Mouse (Mus musculus) heart, postnatal 14 days (tissue): ENCODE measurements around the gene Tnni1. TPM values are rescaled to one million over a fixed set of nuclear protein-coding genes. Genes with fewer than 3 reads are reported as not detected.

Experiments
- DNase-seq, 2 experiments: peaks; one replicate each; pipeline ENCODE4 v3.0.0; 2021 to 2022
- intact Hi-C: fragments of 180-260 bp; cut with DNase I; formaldehyde crosslinking; loops from one replicate; pipeline ENCODE4 v1.15.1; 2025
- total RNA-seq, 2 experiments: library from RNA; stranded (reverse); gene quantifications; 2 replicates each; pipeline ENCODE4 v1.2.3; 2021

The Tnni1 gene
- total RNA-seq, 2 experiments from 2014 or later: 18.6 to 29.4 TPM

GRCm38 (mm10) chr1:135838626-135839025, 59.4 kb downstream of the Tnni1 start:
- intact Hi-C loops: no loop called here
- no peak for DNase-seq

GRCm38 (mm10) chr1:135839065-135839464, 59.8 kb downstream of the Tnni1 start:
- peak in 1 of 2 experiments; percentile 9 for DNase-seq
- intact Hi-C loops: no loop called here

GRCm38 (mm10) chr1:135840675-135841395, 61.6 kb downstream of the Tnni1 start:
- DNase-seq: peak in 1 of 2 experiments; percentile 32
- intact Hi-C loops: no loop called here

GRCm38 (mm10) chr1:135843519-135844262, 64.5 kb downstream of the Tnni1 start:
- intact Hi-C loops: no loop called here
- peak in 1 of 2 experiments; percentile 15 for DNase-seq

GRCm38 (mm10) chr1:135844481-135844880, 65.2 kb downstream of the Tnni1 start:
- DNase-seq: peak in 1 of 2 experiments; percentile 51
- intact Hi-C loops: no loop called here

GRCm38 (mm10) chr1:135846632-135847031, 67.4 kb downstream of the Tnni1 start:
- intact Hi-C loops: no loop called here
- DNase-seq: peak in 1 of 2 experiments; percentile 10

- intact Hi-C loops: no loop called here
Measured at GRCm38 (mm10) chr1:135847139-135847562, 67.9 kb downstream of the Tnni1 start.

GRCm38 (mm10) chr1:135847611-135848351, 68.5 kb downstream of the Tnni1 start:
- DNase-seq: peak; percentile 56 to 73
- intact Hi-C loops: no loop called here

More at GRCm38 (mm10) chr1:135847139-135847562, 67.9 kb downstream of the Tnni1 start:
- peak in 1 of 2 experiments; percentile 66 for DNase-seq

GRCm38 (mm10) chr1:135850722-135851512, 71.7 kb downstream of the Tnni1 start:
- DNase-seq: peak in 1 of 2 experiments; percentile 73
- intact Hi-C loops: no loop called here

GRCm38 (mm10) chr1:135852044-135852756, 73.0 kb downstream of the Tnni1 start:
- DNase-seq: peak in 1 of 2 experiments; percentile 6
- intact Hi-C loops: no loop called here

GRCm38 (mm10) chr1:135853200-135853599, 74.0 kb downstream of the Tnni1 start:
- intact Hi-C loops: no loop called here
- no peak for DNase-seq

- intact Hi-C loops: no loop called here
- peak in 1 of 2 experiments; percentile 21 for DNase-seq
Measured at GRCm38 (mm10) chr1:135854591-135855343, 75.5 kb downstream of the Tnni1 start.

- DNase-seq: no peak
- intact Hi-C loops: no loop called here
Measured at GRCm38 (mm10) chr1:135855344-135855687, 76.1 kb downstream of the Tnni1 start.

- no peak for DNase-seq
- intact Hi-C loops: no loop called here
Measured at GRCm38 (mm10) chr1:135856070-135856469, 76.8 kb downstream of the Tnni1 start.

GRCm38 (mm10) chr1:135857137-135857775, 78.0 kb downstream of the Tnni1 start:
- peak in 1 of 2 experiments; percentile 44 for DNase-seq
- intact Hi-C loops: no loop called here

- intact Hi-C loops: no loop called here
- DNase-seq: peak in 1 of 2 experiments; percentile 15
Measured at GRCm38 (mm10) chr1:135858533-135858932, 79.3 kb downstream of the Tnni1 start.
